Mouse (Mus musculus): Measurements from ENCODE around the gene Pitx3. TPM values are rescaled to one million over a fixed set of nuclear protein-coding genes. Genes with fewer than 3 reads are reported as not detected.

Gene Pitx3
- polyA plus RNA-seq, 1 experiment, result 0.84 TPM

GRCm38 (mm10) chr19:46119458-46119857 is 28.7 kb downstream of the Pitx3 start:
- Histone ChIP-seq H3K27me3 (ENCODE audit: control insufficient read depth, insufficient read depth, low read length) (no peaks in the 10 kb centered on the region), H3K36me3 (ENCODE audit: control insufficient read depth, insufficient read depth, low read length) (no peaks in the 10 kb centered on the region), H3K4me1 (ENCODE audit: control insufficient read depth, insufficient read depth, low read length) (no peaks in the 10 kb centered on the region), H3K4me3 (ENCODE audit: control insufficient read depth, low read depth, low read length) (no peak overlapping the region), H3K27ac (ENCODE audit: control insufficient read depth, insufficient read depth, low read depth, low read length) (no peak overlapping the region)
- no peak for TF ChIP-seq CTCF (IDR thresholded peaks at IDR 0.05; ENCODE audit: control insufficient read depth, insufficient read depth, insufficient replicate concordance, low read depth, low read length)
- no peak for TF ChIP-seq POLR2A (IDR thresholded peaks at IDR 0.05; ENCODE audit: control insufficient read depth, low read depth, low read length)

GRCm38 (mm10) chr19:46114617-46115016 is 33.5 kb downstream of the Pitx3 start:
- Histone ChIP-seq H3K36me3 (ENCODE audit: control insufficient read depth, insufficient read depth, low read length) (no peaks in the 10 kb centered on the region), H3K27ac (ENCODE audit: control insufficient read depth, insufficient read depth, low read depth, low read length) (no peak overlapping the region), H3K27me3 (ENCODE audit: control insufficient read depth, insufficient read depth, low read length) (no peaks in the 10 kb centered on the region), H3K4me3 (ENCODE audit: control insufficient read depth, low read depth, low read length) (no peak overlapping the region), H3K4me1 (ENCODE audit: control insufficient read depth, insufficient read depth, low read length) (no peaks in the 10 kb centered on the region)
- TF ChIP-seq POLR2A (IDR thresholded peaks at IDR 0.05; ENCODE audit: control insufficient read depth, low read depth, low read length), result no peak
- TF ChIP-seq CTCF (IDR thresholded peaks at IDR 0.05; ENCODE audit: control insufficient read depth, insufficient read depth, insufficient replicate concordance, low read depth, low read length), result no peak

- H3K4me3 ChIP-seq (ENCODE audit: control insufficient read depth, low read depth, low read length), result no peak overlapping the region
- TF ChIP-seq POLR2A (IDR thresholded peaks at IDR 0.05; ENCODE audit: control insufficient read depth, low read depth, low read length) (no peak), CTCF (IDR thresholded peaks at IDR 0.05; ENCODE audit: control insufficient read depth, insufficient read depth, insufficient replicate concordance, low read depth, low read length) (no peak)
- no peaks in the 10 kb centered on the region for H3K27me3 ChIP-seq (ENCODE audit: control insufficient read depth, insufficient read depth, low read length)
- no peak overlapping the region for H3K27ac ChIP-seq (ENCODE audit: control insufficient read depth, insufficient read depth, low read depth, low read length)
- H3K36me3 ChIP-seq (ENCODE audit: control insufficient read depth, insufficient read depth, low read length), result no peaks in the 10 kb centered on the region
- no peaks in the 10 kb centered on the region for H3K4me1 ChIP-seq (ENCODE audit: control insufficient read depth, insufficient read depth, low read length)
These were observed 37.3 kb downstream of the Pitx3 start for GRCm38 (mm10) chr19:46110781-46111180.

- TF ChIP-seq POLR2A (IDR thresholded peaks at IDR 0.05; ENCODE audit: control insufficient read depth, low read depth, low read length) (no peak), CTCF (IDR thresholded peaks at IDR 0.05; ENCODE audit: control insufficient read depth, insufficient read depth, insufficient replicate concordance, low read depth, low read length) (no peak)
- H3K4me1 ChIP-seq (ENCODE audit: control insufficient read depth, insufficient read depth, low read length), result no peaks in the 10 kb centered on the region
- no peaks in the 10 kb centered on the region for H3K36me3 ChIP-seq (ENCODE audit: control insufficient read depth, insufficient read depth, low read length)
- no peak overlapping the region for H3K4me3 ChIP-seq (ENCODE audit: control insufficient read depth, low read depth, low read length)
- H3K27me3 ChIP-seq (ENCODE audit: control insufficient read depth, insufficient read depth, low read length), result no peaks in the 10 kb centered on the region
- H3K27ac ChIP-seq (ENCODE audit: control insufficient read depth, insufficient read depth, low read depth, low read length), result no peak overlapping the region
These were observed 37.9 kb downstream of the Pitx3 start for GRCm38 (mm10) chr19:46110214-46110613.

GRCm38 (mm10) chr19:46104187-46104557 is 44.0 kb downstream of the Pitx3 start:
- no peak overlapping the region for H3K27ac ChIP-seq (ENCODE audit: control insufficient read depth, insufficient read depth, low read depth, low read length)
- H3K4me1 ChIP-seq (ENCODE audit: control insufficient read depth, insufficient read depth, low read length), result no peaks in the 10 kb centered on the region
- no peak overlapping the region for H3K4me3 ChIP-seq (ENCODE audit: control insufficient read depth, low read depth, low read length)
- no peaks in the 10 kb centered on the region for H3K27me3 ChIP-seq (ENCODE audit: control insufficient read depth, insufficient read depth, low read length)
- H3K36me3 ChIP-seq (ENCODE audit: control insufficient read depth, insufficient read depth, low read length), result no peaks in the 10 kb centered on the region
- TF ChIP-seq POLR2A (IDR thresholded peaks at IDR 0.05; ENCODE audit: control insufficient read depth, low read depth, low read length) (no peak), CTCF (IDR thresholded peaks at IDR 0.05; ENCODE audit: control insufficient read depth, insufficient read depth, insufficient replicate concordance, low read depth, low read length) (no peak)

GRCm38 (mm10) chr19:46103437-46104186 is 44.5 kb downstream of the Pitx3 start:
- Histone ChIP-seq H3K27me3 (ENCODE audit: control insufficient read depth, insufficient read depth, low read length) (no peaks in the 10 kb centered on the region), H3K36me3 (ENCODE audit: control insufficient read depth, insufficient read depth, low read length) (no peaks in the 10 kb centered on the region), H3K4me3 (ENCODE audit: control insufficient read depth, low read depth, low read length) (no peak overlapping the region), H3K4me1 (ENCODE audit: control insufficient read depth, insufficient read depth, low read length) (no peaks in the 10 kb centered on the region), H3K27ac (ENCODE audit: control insufficient read depth, insufficient read depth, low read depth, low read length) (no peak overlapping the region)
- TF ChIP-seq CTCF (IDR thresholded peaks at IDR 0.05; ENCODE audit: control insufficient read depth, insufficient read depth, insufficient replicate concordance, low read depth, low read length) (no peak), POLR2A (IDR thresholded peaks at IDR 0.05; ENCODE audit: control insufficient read depth, low read depth, low read length) (no peak)

GRCm38 (mm10) chr19:46099561-46099960 is 48.6 kb downstream of the Pitx3 start:
- no peaks in the 10 kb centered on the region for H3K36me3 ChIP-seq (ENCODE audit: control insufficient read depth, insufficient read depth, low read length)
- H3K27ac ChIP-seq (ENCODE audit: control insufficient read depth, insufficient read depth, low read depth, low read length), result no peak overlapping the region
- H3K4me1 ChIP-seq (ENCODE audit: control insufficient read depth, insufficient read depth, low read length), result no peaks in the 10 kb centered on the region
- no peak overlapping the region for H3K4me3 ChIP-seq (ENCODE audit: control insufficient read depth, low read depth, low read length)
- H3K27me3 ChIP-seq (ENCODE audit: control insufficient read depth, insufficient read depth, low read length), result no peaks in the 10 kb centered on the region
- TF ChIP-seq POLR2A (IDR thresholded peaks at IDR 0.05; ENCODE audit: control insufficient read depth, low read depth, low read length) (no peak), CTCF (IDR thresholded peaks at IDR 0.05; ENCODE audit: control insufficient read depth, insufficient read depth, insufficient replicate concordance, low read depth, low read length) (no peak)

Data from testis, adult 2 months (tissue).